Mouse (Mus musculus) limb, embryonic 11.5 days (tissue): ENCODE results near the gene Med27. TPM values are rescaled to one million over a fixed set of nuclear protein-coding genes. Genes with fewer than 3 reads are reported as not detected.

Source experiments
- ATAC-seq: fragments of 200-750 bp; cut with Nextera tagmentation; 2 replicates; pipeline ENCODE4 v1.8.0; 2017; ENCODE audit warnings: low read depth; ENCODE audit not compliant: insufficient number of reproducible peaks, low FRiP score, low TSS enrichment
- DNase-seq: peaks from one replicate; pipeline ENCODE4 v3.0.0-alpha.2; 2015; ENCODE audit warnings: low spot score
- H3K27ac ChIP-seq: fragments of 300-500 bp; sonication (generic); replicated peaks from 2 replicates; pipeline ENCODE4 v1.5.1; 2014; ENCODE audit warnings: low read depth, mild to moderate bottlenecking, low read length
- H3K27me3 ChIP-seq: fragments of 300-500 bp; sonication (generic); 2 replicates; pipeline ENCODE4 v1.6.1; 2014; ENCODE audit warnings: mild to moderate bottlenecking, low read length, mixed read lengths; ENCODE audit not compliant: control insufficient read depth, insufficient read depth
- H3K36me3 ChIP-seq: fragments of 300-500 bp; sonication (generic); 2 replicates; pipeline ENCODE4 v1.6.1; 2014; ENCODE audit warnings: mild to moderate bottlenecking, low read length, moderate library complexity, mixed read lengths; ENCODE audit not compliant: control insufficient read depth, insufficient read depth
- H3K4me1 ChIP-seq: fragments of 300-500 bp; sonication (generic); 2 replicates; pipeline ENCODE4 v1.6.1; 2014; ENCODE audit warnings: low read length, mixed read lengths; ENCODE audit not compliant: control insufficient read depth, insufficient read depth
- H3K4me2 ChIP-seq: fragments of 300-500 bp; sonication (generic); 2 replicates; pipeline ENCODE4 v1.6.1; 2014; ENCODE audit warnings: low read depth, mild to moderate bottlenecking, moderate library complexity; ENCODE audit not compliant: severe bottlenecking
- H3K4me3 ChIP-seq: fragments of 300-500 bp; sonication (generic); 2 replicates; pipeline ENCODE4 v1.5.1; 2014; ENCODE audit warnings: low read depth, low read length
- H3K9ac ChIP-seq: fragments of 300-500 bp; sonication (generic); 2 replicates; pipeline ENCODE4 v1.6.1; 2014; ENCODE audit warnings: mild to moderate bottlenecking, low read length
- H3K9me3 ChIP-seq: fragments of 300-500 bp; sonication (generic); 2 replicates; pipeline ENCODE4 v1.6.1; 2016; ENCODE audit warnings: low read length; ENCODE audit not compliant: control insufficient read depth
- WGBS: fragments of 180-500 bp; shearing (Covaris S2); extraction: QIAGEN DNeasy Blood & Tissue Kit; methylation state at CpG from one replicate; pipeline ENCODE4 v1.1.7; 2014; 5-methylcytosine and 5-hydroxymethylcytosine counted together
- polyA plus RNA-seq: library from polyadenylated mRNA; unstranded; fragments of >200 nt; fragmentation: Nextera tagmentation; extraction: Ambion mirVana; gene quantifications from 2 replicates; pipeline ENCODE4 v1.2.1, GENCODE M21; 2014

Med27 gene
- polyA plus RNA-seq, 1 experiment from 2014 or later: 56.3 TPM

GRCm38 (mm10) chr2:29330471-29330870 lies 16.1 kb upstream of the Med27 start:
- H3K9me3 ChIP-seq: no peaks in the 10 kb centered on the region
- DNase-seq (no peak), ATAC-seq (no peak)
- no peaks in the 10 kb centered on the region for H3K36me3 ChIP-seq
- no peaks in the 10 kb centered on the region for H3K4me1 ChIP-seq
- no peaks in the 10 kb centered on the region for H3K27me3 ChIP-seq
- WGBS: 87% methylated on average over 1 of the region's 1 CpGs
- H3K4me2 ChIP-seq: no peak overlapping the region
- no peak overlapping the region for H3K4me3 ChIP-seq
- H3K27ac ChIP-seq: no peak overlapping the region
- H3K9ac ChIP-seq: no peak overlapping the region

GRCm38 (mm10) chr2:29338396-29338795 lies 8.2 kb upstream of the Med27 start:
- no peak overlapping the region for H3K4me3 ChIP-seq
- H3K9me3 ChIP-seq: no peaks in the 10 kb centered on the region
- H3K36me3 ChIP-seq: no peaks in the 10 kb centered on the region
- H3K4me2 ChIP-seq: no peak overlapping the region
- no peaks in the 10 kb centered on the region for H3K4me1 ChIP-seq
- WGBS: 93% methylated on average over 1 of the region's 1 CpGs
- no peak overlapping the region for H3K27ac ChIP-seq
- ATAC-seq (no peak), DNase-seq (no peak)
- no peak overlapping the region for H3K9ac ChIP-seq
- H3K27me3 ChIP-seq: no peaks in the 10 kb centered on the region

GRCm38 (mm10) chr2:29358696-29359375 lies 12.2 kb downstream of the Med27 start:
- no peak for ATAC-seq
- Histone ChIP-seq H3K4me1 (0 out of 2 replicates have a peak, but pooled peaks cover 2% of the 10 kb centered on the region), H3K27me3 (no peaks in the 10 kb centered on the region), H3K9ac (no peak overlapping the region), H3K27ac (peak overlapping the region; percentile 59; the same call in 1 of the 2 replicates), H3K36me3 (no peaks in the 10 kb centered on the region; the same call in 1 of the 2 replicates), H3K9me3 (no peaks in the 10 kb centered on the region), H3K4me3 (no peak overlapping the region), H3K4me2 (no peak overlapping the region)
- 53% methylated on average over 9 of the region's 9 CpGs for WGBS
- DNase-seq: peak; percentile 27

- ATAC-seq (no peak), DNase-seq (no peak)
- 0 out of 2 replicates have a peak, but pooled peaks cover 2% of the 10 kb centered on the region for H3K4me1 ChIP-seq
- H3K4me2 ChIP-seq: no peak overlapping the region
- H3K9me3 ChIP-seq: no peaks in the 10 kb centered on the region
- no peak overlapping the region for H3K27ac ChIP-seq
- no peaks in the 10 kb centered on the region for H3K27me3 ChIP-seq
- no peak overlapping the region for H3K9ac ChIP-seq
- 82% methylated on average over 3 of the region's 3 CpGs for WGBS
- no peaks in the 10 kb centered on the region for H3K36me3 ChIP-seq
- H3K4me3 ChIP-seq: no peak overlapping the region
Observed at GRCm38 (mm10) chr2:29360956-29361355, 14.3 kb downstream of the Med27 start.

GRCm38 (mm10) chr2:29365000-29365695 lies 18.5 kb downstream of the Med27 start:
- 88% methylated on average over 8 of the region's 8 CpGs for WGBS
- ATAC-seq: no peak
- no peak overlapping the region for H3K27ac ChIP-seq
- H3K4me2 ChIP-seq: no peak overlapping the region
- H3K27me3 ChIP-seq: no peaks in the 10 kb centered on the region
- H3K9ac ChIP-seq: no peak overlapping the region
- H3K4me3 ChIP-seq: no peak overlapping the region
- no peaks in the 10 kb centered on the region for H3K9me3 ChIP-seq
- DNase-seq: no peak
- no peaks in the 10 kb centered on the region for H3K4me1 ChIP-seq
- no peaks in the 10 kb centered on the region for H3K36me3 ChIP-seq

GRCm38 (mm10) chr2:29368730-29369129 lies 22.1 kb downstream of the Med27 start:
- no peaks in the 10 kb centered on the region for H3K27me3 ChIP-seq
- no peak overlapping the region for H3K27ac ChIP-seq
- H3K4me1 ChIP-seq: 0 out of 2 replicates have a peak, but pooled peaks cover 4% of the 10 kb centered on the region
- no peak overlapping the region for H3K4me3 ChIP-seq
- no peaks in the 10 kb centered on the region for H3K36me3 ChIP-seq
- DNase-seq (no peak), ATAC-seq (no peak)
- no peak overlapping the region for H3K9ac ChIP-seq
- WGBS: 62% methylated on average over 5 of the region's 5 CpGs
- H3K4me2 ChIP-seq: no peak overlapping the region
- no peaks in the 10 kb centered on the region for H3K9me3 ChIP-seq

GRCm38 (mm10) chr2:29372176-29372575 lies 25.6 kb downstream of the Med27 start:
- no peak for DNase-seq
- Histone ChIP-seq H3K4me3 (no peak overlapping the region), H3K9me3 (no peaks in the 10 kb centered on the region), H3K9ac (no peak overlapping the region), H3K27ac (no peak overlapping the region), H3K4me1 (0 out of 2 replicates have a peak, but pooled peaks cover 4% of the 10 kb centered on the region), H3K27me3 (no peaks in the 10 kb centered on the region), H3K4me2 (no peak overlapping the region), H3K36me3 (no peaks in the 10 kb centered on the region)
- ATAC-seq: no peak
- 92% methylated on average over 5 of the region's 5 CpGs for WGBS

GRCm38 (mm10) chr2:29381683-29382082 lies 35.1 kb downstream of the Med27 start:
- Histone ChIP-seq H3K4me2 (no peak overlapping the region), H3K4me3 (no peak overlapping the region), H3K9me3 (no peaks in the 10 kb centered on the region), H3K27me3 (no peaks in the 10 kb centered on the region), H3K4me1 (peaks cover 10% of the 10 kb centered on the region), H3K9ac (no peak overlapping the region), H3K36me3 (no peaks in the 10 kb centered on the region), H3K27ac (no peak overlapping the region)
- ATAC-seq (no peak), DNase-seq (no peak)
- 47% methylated on average over 4 of the region's 4 CpGs for WGBS
